In the genomic region with DNA sequence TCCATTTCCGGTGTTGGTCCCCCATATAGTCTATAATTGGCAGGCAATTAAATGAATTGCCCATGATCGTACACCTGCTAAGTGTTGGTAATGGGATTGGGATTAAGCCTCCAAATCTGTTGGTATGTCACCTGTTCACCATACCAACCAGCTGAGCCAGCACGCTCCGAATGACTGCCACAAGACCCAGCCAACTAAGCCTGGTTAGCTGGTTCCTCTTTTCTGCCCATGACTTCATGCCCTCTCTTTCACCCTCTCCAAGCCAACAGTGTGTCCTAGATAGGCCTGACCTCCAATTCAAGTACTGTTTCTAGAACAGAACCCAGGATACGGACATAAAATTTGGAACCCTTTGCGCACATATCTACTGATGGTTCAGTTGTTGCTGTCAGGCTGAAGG, we compare ENCODE assay signal across 22 mouse cellular contexts. TPM values are rescaled to one million over a fixed set of nuclear protein-coding genes. Genes with fewer than 3 reads are reported as not detected.
DNase-seq lines count a peak whose midpoint lies in the region; ATAC-seq lines count a peak whose summit lies in the region.
"Had no signal": no experiment of that assay in that cellular context is flagged by ENCODE, and none has a peak within 500 bp of the region (broad histone marks: within the 10 kb centered on the region; RNA-seq: fewer than 3 reads in every experiment).

No protein-coding gene starts in this region.

- peak; percentile 26 to 29 for DNase-seq in spleen, postnatal 36 days (ENCODE audit: low spot score in 2 of 2)
- no peak for DNase-seq in spleen, adult 12 weeks (ENCODE audit: low spot score)
- DNase-seq in layer of hippocampus, adult 9-11 months: no peak
- DNase-seq in cerebellum, postnatal 4 days (ENCODE audit: low spot score in 2 of 2): no peak
- no peak for DNase-seq in cerebellum, adult 18-20 months
- DNase-seq: adrenal gland, postnatal 14 days; cerebellum, adult 11-12 months; cerebellum, adult 9-11 months; cerebellum, postnatal 36 days; embryo, embryonic 11 days; gastrocnemius, adult 2 months; gastrocnemius, postnatal 25 days; heart, adult 11 months; heart, postnatal 36 days had no signal

- ATAC-seq in common myeloid progenitor, adult 5-6 weeks (replicated peaks; ENCODE audit: low read depth, poor library complexity, severe bottlenecking): peak; percentile 86
- ATAC-seq in megakaryocyte progenitor cell, adult 5-6 weeks (replicated peaks; ENCODE audit: poor library complexity): peak; percentile 72
- ATAC-seq: activated CD4-positive, CD25-positive, alpha-beta regulatory T cell, adult 4 months; CD4-positive, CD25-positive, alpha-beta regulatory T cell, adult 4 months; forebrain, embryonic 15.5 days; hindbrain, embryonic 16.5 days; inflammation-experienced regulatory T-cells, adult 6 months; Patski had no signal

RNA-seq across cellular contexts. Expression of a gene that starts 8.9 kb away (rescaled TPM):
- 73.1 and 81.4 TPM in 2 replicates for total RNA-seq in common myeloid progenitor, adult 5-6 weeks (2017)
- total RNA-seq in megakaryocyte progenitor cell, adult 5-6 weeks (2015): 55.9 and 61.1 TPM in 2 replicates
- 58.7 and 61.6 TPM in 2 replicates for total RNA-seq in megakaryocyte progenitor cell, adult 5-6 weeks (2017)

RNA-seq across cellular contexts. Expression of a gene that starts 42.7 kb away (rescaled TPM):
- total RNA-seq in common myeloid progenitor, adult 5-6 weeks (2017): not detected in 2 replicates
- total RNA-seq in megakaryocyte progenitor cell, adult 5-6 weeks (2015): 0.02 TPM in 1 of 2 replicates, not detected in the other
- 0.10 TPM in 1 of 2 replicates, not detected in the other for total RNA-seq in megakaryocyte progenitor cell, adult 5-6 weeks (2017)

RNA-seq across cellular contexts. Expression of a gene that starts 57.1 kb away (rescaled TPM):
- 2.4 and 3.1 TPM in 2 replicates for total RNA-seq in common myeloid progenitor, adult 5-6 weeks (2017)
- total RNA-seq in megakaryocyte progenitor cell, adult 5-6 weeks (2015): 3.1 and 4.6 TPM in 2 replicates
- total RNA-seq in megakaryocyte progenitor cell, adult 5-6 weeks (2017): 1.6 and 1.9 TPM in 2 replicates

Comparison
In these comparisons a context has a peak if more than half of its experiments do, and no peak if none do; other contexts are left out.
1. DNase-seq: peak in spleen, postnatal 36 days (2 of 2); none in spleen, adult 12 weeks (single experiment), layer of hippocampus, adult 9-11 months (single experiment), cerebellum, postnatal 4 days (0 of 2) and cerebellum, adult 18-20 months (0 of 2).